Mouse (Mus musculus): ENCODE data around the gene Ythdf2.

The Ythdf2 gene

DNA sequence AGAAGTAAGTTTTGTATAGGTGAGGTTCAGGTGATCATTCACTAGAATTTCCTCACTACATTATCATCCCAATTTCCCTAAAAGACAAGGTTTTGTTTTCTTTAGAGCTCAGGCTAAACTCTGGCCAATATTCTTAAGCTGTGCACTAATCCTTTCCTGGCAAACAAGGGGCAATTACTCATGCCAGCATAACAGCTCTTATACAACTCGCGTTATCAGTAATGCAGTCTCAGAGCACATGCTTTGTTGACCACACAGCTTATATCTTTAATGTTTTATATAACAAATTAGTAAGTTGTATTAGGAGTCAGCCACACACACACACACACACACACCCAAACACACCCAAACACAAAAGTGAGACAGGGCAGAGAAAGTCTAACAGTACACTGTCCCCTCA is 1.8 kb downstream of the Ythdf2 start:
- in situ Hi-C loops (cut with MboI, MseI): no loop called here

GRCm38 (mm10) chr4:132209299-132209698 is 2.8 kb downstream of the Ythdf2 start:
- in situ Hi-C loops (cut with MboI, MseI): no loop called here

DNA sequence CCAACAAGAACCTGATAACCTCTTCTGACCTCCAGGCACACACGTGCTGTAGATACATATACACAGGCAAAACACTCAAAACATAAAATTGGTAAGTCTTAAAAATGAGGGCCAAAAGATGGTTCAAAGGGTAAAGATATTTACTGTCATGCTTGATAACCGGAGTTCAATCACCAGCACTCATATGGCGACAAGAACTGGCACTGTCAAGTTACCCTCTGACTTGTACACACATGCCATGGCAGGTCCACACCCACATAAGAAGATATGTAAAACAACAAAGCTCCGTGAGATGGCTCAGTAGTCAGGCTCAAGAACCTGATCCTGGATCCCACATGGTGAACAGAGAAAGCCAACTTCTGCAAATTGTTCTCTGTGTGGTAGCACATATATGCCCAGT is 4.8 kb downstream of the Ythdf2 start:
- in situ Hi-C loops (cut with MboI, MseI): no loop called here

- in situ Hi-C loops (cut with MboI, MseI): no loop called here
These were observed 13.3 kb downstream of the Ythdf2 start for GRCm38 (mm10) chr4:132198771-132199170.

DNA sequence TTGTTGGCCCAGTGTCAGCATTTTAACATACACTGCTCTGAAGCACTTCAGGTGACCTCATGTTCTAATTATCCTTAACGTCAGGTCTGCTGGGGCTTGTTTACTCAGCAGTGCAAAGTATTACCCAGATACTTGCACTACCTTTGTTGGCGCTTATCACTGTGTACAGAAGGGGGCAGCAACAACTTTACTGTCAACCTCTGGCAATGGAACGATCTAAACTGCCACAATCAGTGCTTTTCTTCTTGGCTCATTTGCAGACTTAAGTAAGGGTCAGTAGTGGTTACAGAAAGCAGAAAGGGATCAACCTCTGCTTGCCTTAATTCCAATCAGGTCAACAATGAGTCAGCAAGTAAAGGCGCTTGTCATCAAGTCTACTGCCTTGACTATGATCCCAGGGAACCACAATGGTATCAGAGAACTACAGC is 13.8 kb downstream of the Ythdf2 start:
- in situ Hi-C loops (cut with MboI, MseI): no loop called here

- in situ Hi-C loops (cut with MboI, MseI): no loop called here
These were observed 17.1 kb downstream of the Ythdf2 start for GRCm38 (mm10) chr4:132194975-132195374.

DNA sequence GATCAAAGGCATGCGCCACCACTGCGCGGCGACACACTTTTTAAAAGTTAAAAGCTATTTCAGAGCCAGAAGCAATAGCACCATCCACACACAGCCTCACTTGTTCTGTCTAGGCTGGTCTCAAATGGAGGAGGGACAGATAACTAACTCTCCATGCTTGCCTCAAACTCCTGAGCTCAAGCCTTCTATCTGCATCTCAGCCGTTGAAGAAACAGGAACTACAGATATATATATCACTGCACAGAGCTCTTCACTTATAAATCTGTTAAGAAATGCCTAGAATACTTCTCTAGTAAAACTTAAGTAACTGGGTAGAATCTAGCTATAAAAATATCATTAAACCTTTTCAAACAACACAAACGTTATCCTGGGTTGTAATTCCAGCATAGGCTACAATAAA is 17.7 kb downstream of the Ythdf2 start:
- in situ Hi-C loops (cut with MboI, MseI): no loop called here

DNA sequence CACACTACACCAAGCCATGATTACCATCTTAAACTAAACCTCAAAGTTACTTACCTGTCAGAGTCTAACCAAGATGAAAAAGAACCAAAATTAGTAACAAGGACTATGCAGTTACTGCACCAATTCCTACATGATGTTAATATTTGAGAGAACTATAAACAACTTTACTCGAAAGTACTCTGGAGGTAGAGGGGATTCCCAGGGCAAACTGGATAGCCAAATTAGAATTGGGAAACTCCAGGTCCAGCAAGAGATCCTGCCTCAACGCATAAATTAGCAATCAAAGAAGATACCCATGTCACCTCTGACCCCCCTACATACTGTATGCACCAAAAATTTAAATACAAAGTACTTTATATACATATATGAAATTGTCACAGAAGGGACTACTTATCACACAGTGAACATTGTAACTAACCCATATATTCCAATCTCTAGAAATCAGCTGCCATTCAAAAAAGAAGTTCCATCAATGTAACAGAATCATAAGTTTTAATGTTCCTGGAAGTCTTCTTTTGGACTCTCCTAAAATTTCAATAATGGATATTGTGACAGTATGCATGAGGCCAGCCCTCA is 24.2 kb downstream of the Ythdf2 start:
- in situ Hi-C loops (cut with MboI, MseI): no loop called here

DNA sequence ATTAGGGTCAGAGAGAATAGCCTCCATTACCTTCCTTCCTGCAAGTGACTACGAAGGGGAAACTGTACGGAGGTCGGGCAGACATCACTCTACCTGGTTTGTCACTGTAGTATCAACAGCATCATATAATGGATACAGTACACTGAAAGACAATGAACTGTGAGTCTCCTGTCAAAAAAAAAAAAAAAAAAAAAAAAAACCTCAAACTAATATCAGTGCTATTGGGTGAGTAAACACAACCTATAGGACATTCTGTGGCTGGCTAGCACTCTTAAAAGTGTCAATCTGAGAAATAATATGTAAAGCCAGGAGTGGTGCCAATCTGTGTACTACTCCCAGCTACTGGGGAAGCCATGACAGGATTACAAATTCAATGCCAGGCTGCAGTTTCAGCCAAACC is 28.9 kb downstream of the Ythdf2 start:
- in situ Hi-C loops (cut with MboI, MseI): no loop called here

- in situ Hi-C loops (cut with MboI, MseI): no loop called here
These were observed 30.1 kb downstream of the Ythdf2 start for GRCm38 (mm10) chr4:132181721-132182658.

DNA sequence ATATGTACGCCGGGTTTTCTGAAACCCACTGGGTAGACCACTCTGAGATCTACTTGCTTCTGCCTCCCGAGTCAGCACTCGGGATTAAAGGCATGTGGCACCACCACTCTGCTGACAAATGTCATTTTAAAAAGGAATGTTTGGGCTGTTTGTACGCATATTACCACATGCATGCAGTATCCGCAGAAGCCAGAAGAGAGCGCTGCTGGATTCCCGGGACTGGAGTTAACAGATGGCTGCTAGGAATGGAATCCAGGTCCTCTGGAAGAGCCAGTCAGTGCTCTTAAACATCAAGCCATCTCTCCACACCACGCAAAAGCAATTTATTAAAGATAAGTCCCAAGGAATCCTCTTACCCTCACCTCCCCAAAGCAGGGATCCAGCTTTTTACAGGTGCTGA is 31.4 kb downstream of the Ythdf2 start:
- in situ Hi-C loops (cut with MboI, MseI): no loop called here

- in situ Hi-C loops (cut with MboI, MseI): no loop called here
These were observed 33.5 kb downstream of the Ythdf2 start for GRCm38 (mm10) chr4:132178630-132179059.

GRCm38 (mm10) chr4:132176474-132176873 is 35.6 kb downstream of the Ythdf2 start:
- in situ Hi-C loops (cut with MboI, MseI): no loop called here

- in situ Hi-C loops (cut with MboI, MseI): loop anchor here (5.0 kb wide), 1 partner anchor 84 kb away; no protein-coding TSS in a partner anchor
These were observed 41.2 kb downstream of the Ythdf2 start for GRCm38 (mm10) chr4:132170891-132171290.

DNA sequence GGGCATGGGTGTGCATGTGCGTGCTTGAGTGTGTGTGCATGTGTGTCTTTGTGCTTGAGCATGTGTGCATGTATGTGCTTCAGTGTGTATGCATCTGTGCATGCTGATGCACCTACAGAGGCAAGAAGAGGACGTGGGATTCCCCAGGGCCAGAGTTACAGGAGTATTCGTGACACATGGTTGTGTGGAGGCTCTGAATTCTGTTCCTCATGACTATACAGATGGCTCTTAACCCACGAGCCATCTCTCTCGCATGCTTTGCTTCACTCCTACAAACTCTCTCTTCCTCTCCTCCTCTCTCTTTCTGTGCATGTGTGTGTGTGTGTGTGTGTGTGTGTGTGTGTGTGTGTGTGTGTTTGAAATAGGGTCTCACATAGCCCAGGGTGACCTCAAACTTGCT is 42.3 kb downstream of the Ythdf2 start:
- in situ Hi-C loops (cut with MboI, MseI): loop anchor here (5.0 kb wide), 1 partner anchor 82 kb away; no protein-coding TSS in a partner anchor

GRCm38 (mm10) chr4:132169271-132169670 is 42.8 kb downstream of the Ythdf2 start:
- in situ Hi-C loops (cut with MboI, MseI): no loop called here

DNA sequence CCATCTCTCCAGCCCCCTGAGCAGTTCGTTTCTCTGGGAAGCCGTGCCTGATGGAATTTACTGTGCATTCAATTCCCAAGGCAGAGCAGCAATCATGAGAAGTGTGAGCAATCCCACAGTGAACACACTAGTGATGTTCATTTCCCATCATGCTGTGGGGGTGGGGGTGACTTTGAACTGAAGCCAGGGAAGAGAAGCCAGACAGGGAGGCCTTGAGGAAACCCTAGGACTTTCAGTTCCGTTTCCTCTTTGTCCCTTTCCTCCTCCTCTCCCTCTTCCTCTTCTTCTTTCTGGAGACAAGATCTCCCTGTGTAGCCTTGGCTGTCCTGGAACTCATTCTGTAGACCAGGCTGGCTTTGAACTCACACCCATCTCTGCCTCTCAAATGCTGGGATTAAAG is 44.7 kb downstream of the Ythdf2 start:
- in situ Hi-C loops (cut with MboI, MseI): no loop called here

DNA sequence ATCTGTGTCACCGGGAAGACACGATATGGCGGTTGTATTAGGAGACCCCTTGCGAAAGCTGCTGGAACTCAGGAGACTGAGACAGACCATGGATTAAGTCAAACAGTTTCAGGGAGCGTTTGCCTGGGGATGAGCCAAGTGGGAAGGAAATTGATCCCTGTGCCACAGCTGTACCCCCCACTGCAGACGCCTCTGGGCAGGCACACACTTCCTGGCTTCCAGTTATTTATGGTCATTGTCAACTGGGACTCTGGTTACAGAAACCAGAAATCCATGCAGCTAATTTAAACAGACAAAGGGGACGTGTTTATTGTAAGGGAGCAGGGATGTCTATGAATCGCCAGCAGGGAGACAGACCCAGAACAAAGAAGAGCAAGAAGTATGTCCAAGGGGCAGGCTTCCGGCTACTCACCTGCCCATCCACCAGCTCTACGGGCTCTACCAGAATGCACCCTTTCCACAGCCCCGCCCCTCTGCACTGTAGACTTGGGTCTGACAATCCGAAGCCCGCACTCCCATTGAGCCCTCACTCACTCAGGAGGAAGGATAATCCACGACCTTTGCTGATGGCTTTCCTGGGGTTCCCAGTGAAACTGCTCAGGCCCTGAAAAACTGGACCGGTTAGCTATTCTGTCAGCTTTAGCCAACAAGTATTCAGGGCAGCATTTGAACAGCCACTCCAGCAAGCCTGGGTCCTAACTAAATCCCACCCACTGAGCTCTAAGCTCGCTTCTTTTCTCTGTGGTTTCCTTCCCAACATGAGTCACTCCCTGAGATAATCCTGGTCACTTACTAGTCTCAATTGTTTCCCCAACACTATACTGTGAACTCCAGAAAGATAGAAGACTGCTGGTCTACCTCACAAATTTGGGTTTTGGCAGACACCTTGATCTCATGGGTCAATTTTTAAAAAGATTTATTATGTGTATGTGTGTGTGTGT is 45.5 kb downstream of the Ythdf2 start:
- in situ Hi-C loops (cut with MboI, MseI): no loop called here

- in situ Hi-C loops (cut with MboI, MseI): no loop called here
These were observed 46.4 kb downstream of the Ythdf2 start for GRCm38 (mm10) chr4:132165691-132166090.

GRCm38 (mm10) chr4:132156941-132157622 is 55.0 kb downstream of the Ythdf2 start:
- in situ Hi-C loops (cut with MboI, MseI): no loop called here

Measured in T-helper 2 cell (primary cell).